Mouse (Mus musculus) megakaryocyte, adult 5-6 weeks (primary cell): ENCODE measurements at regions not wholly inside any gene's neighbourhood (a gene's known extent, or its start where the extent isn't known, plus 50 kb on each side); places are given as distances from the start of the nearest gene placed in this dataset.

Experiments
- ATAC-seq: 2 replicates; pipeline ENCODE4 v1.8.0; 2016; ENCODE audit warnings: mild to moderate bottlenecking, inconsistent platforms; ENCODE audit not compliant: poor library complexity, severe bottlenecking

GRCm38 (mm10) chr6:127375144-127375529, 71.5 kb upstream of the Parp11 start:
- no peak for ATAC-seq

- no peak for ATAC-seq
These were observed 70.9 kb upstream of the Parp11 start for GRCm38 (mm10) chr6:127375711-127376199.

GRCm38 (mm10) chr6:127378701-127379100, 67.9 kb upstream of the Parp11 start:
- ATAC-seq = no peak

GRCm38 (mm10) chr6:127379511-127379910, 67.1 kb upstream of the Parp11 start:
- peak; percentile 70 for ATAC-seq

GRCm38 (mm10) chr6:127381148-127381888, 65.3 kb upstream of the Parp11 start:
- ATAC-seq = no peak

- ATAC-seq = no peak
These were observed 55.2 kb upstream of the Parp11 start for GRCm38 (mm10) chr6:127391258-127392011.

GRCm38 (mm10) chr6:127392012-127392798, 54.4 kb upstream of the Parp11 start:
- ATAC-seq = no peak

- ATAC-seq = no peak
These were observed 53.9 kb upstream of the Parp11 start for GRCm38 (mm10) chr6:127392799-127393172.

- ATAC-seq = no peak
These were observed 52.6 kb upstream of the Parp11 start for GRCm38 (mm10) chr6:127393907-127394600.
